Mouse (Mus musculus): ENCODE measurements at regions not wholly inside any gene's neighbourhood (a gene's known extent, or its start where the extent isn't known, plus 50 kb on each side); places are given as distances from the start of the nearest gene placed in this dataset.
"Not testable (repeated sequence)": the region's sequence is repeated elsewhere in the genome, so short reads cannot be mapped to it uniquely, and the experiment has no call there.

- TF ChIP-seq POLR2A (IDR thresholded peaks at IDR 0.05; ENCODE audit: insufficient read depth, low read length) (no peak), CTCF (IDR thresholded peaks at IDR 0.05; ENCODE audit: low read depth, low read length) (no peak), EP300 (IDR thresholded peaks at IDR 0.05; ENCODE audit: insufficient read depth, low read depth, low read length) (no peak)
- Histone ChIP-seq H3K4me1 (ENCODE audit: control insufficient read depth, insufficient read depth, low read length) (peaks cover 4% of the 10 kb centered on the region), H3K27me3 (ENCODE audit: control insufficient read depth, insufficient read depth, low read length, poor library complexity, severe bottlenecking) (no peaks in the 10 kb centered on the region), H3K27ac (ENCODE audit: insufficient read depth, low read length) (no peak overlapping the region), H3K9me3 (replicated peaks; ENCODE audit: control insufficient read depth, insufficient read depth, low read length, poor library complexity, severe bottlenecking) (peaks cover 14% of the 10 kb centered on the region), H3K4me3 (ENCODE audit: low read depth, low read length) (no peak overlapping the region), H3K36me3 (ENCODE audit: control insufficient read depth, insufficient read depth, low read length, poor library complexity, severe bottlenecking) (no peaks in the 10 kb centered on the region), H3K9ac (ENCODE audit: low read depth, poor library complexity, severe bottlenecking) (no peak overlapping the region)
Observed at GRCm38 (mm10) chr3:9100761-9101160, 509.1 kb downstream of the Zfp704 start.

- 0 out of 2 replicates have a peak, but pooled peaks have one; percentile 53 for TF ChIP-seq EP300 (IDR thresholded peaks at IDR 0.05; ENCODE audit: insufficient read depth, low read depth, low read length)
- no peak for TF ChIP-seq CTCF (IDR thresholded peaks at IDR 0.05; ENCODE audit: low read depth, low read length)
- Histone ChIP-seq H3K9ac (ENCODE audit: low read depth, poor library complexity, severe bottlenecking) (no peak overlapping the region), H3K36me3 (ENCODE audit: control insufficient read depth, insufficient read depth, low read length, poor library complexity, severe bottlenecking) (no peaks in the 10 kb centered on the region), H3K4me1 (ENCODE audit: control insufficient read depth, insufficient read depth, low read length) (no peaks in the 10 kb centered on the region), H3K27me3 (ENCODE audit: control insufficient read depth, insufficient read depth, low read length, poor library complexity, severe bottlenecking) (no peaks in the 10 kb centered on the region), H3K27ac (ENCODE audit: insufficient read depth, low read length) (no peak overlapping the region), H3K4me3 (ENCODE audit: low read depth, low read length) (no peak overlapping the region), H3K9me3 (replicated peaks; ENCODE audit: control insufficient read depth, insufficient read depth, low read length, poor library complexity, severe bottlenecking) (peaks cover 14% of the 10 kb centered on the region)
Observed at GRCm38 (mm10) chr3:9098441-9098840, 511.4 kb downstream of the Zfp704 start.

GRCm38 (mm10) chr3:9084134-9084533 lies 525.8 kb downstream of the Zfp704 start:
- Histone ChIP-seq H3K9ac (ENCODE audit: low read depth, poor library complexity, severe bottlenecking) (no peak overlapping the region), H3K4me1 (ENCODE audit: control insufficient read depth, insufficient read depth, low read length) (peaks cover 10% of the 10 kb centered on the region), H3K27me3 (ENCODE audit: control insufficient read depth, insufficient read depth, low read length, poor library complexity, severe bottlenecking) (no peaks in the 10 kb centered on the region), H3K36me3 (ENCODE audit: control insufficient read depth, insufficient read depth, low read length, poor library complexity, severe bottlenecking) (no peaks in the 10 kb centered on the region), H3K9me3 (replicated peaks; ENCODE audit: control insufficient read depth, insufficient read depth, low read length, poor library complexity, severe bottlenecking) (no peaks in the 10 kb centered on the region), H3K27ac (ENCODE audit: insufficient read depth, low read length) (no peak overlapping the region), H3K4me3 (ENCODE audit: low read depth, low read length) (no peak overlapping the region)
- TF ChIP-seq POLR2A (IDR thresholded peaks at IDR 0.05; ENCODE audit: insufficient read depth, low read length) (no peak), CTCF (IDR thresholded peaks at IDR 0.05; ENCODE audit: low read depth, low read length) (no peak), EP300 (IDR thresholded peaks at IDR 0.05; ENCODE audit: insufficient read depth, low read depth, low read length) (no peak)

GRCm38 (mm10) chr3:9082061-9082460 lies 527.8 kb downstream of the Zfp704 start:
- H3K27me3 ChIP-seq (ENCODE audit: control insufficient read depth, insufficient read depth, low read length, poor library complexity, severe bottlenecking), result no peaks in the 10 kb centered on the region
- TF ChIP-seq EP300 (IDR thresholded peaks at IDR 0.05; ENCODE audit: insufficient read depth, low read depth, low read length), result peak; percentile 97
- no peak for TF ChIP-seq POLR2A (IDR thresholded peaks at IDR 0.05; ENCODE audit: insufficient read depth, low read length)
- H3K9ac ChIP-seq (ENCODE audit: low read depth, poor library complexity, severe bottlenecking), result peak overlapping the region; percentile 15
- H3K4me1 ChIP-seq (ENCODE audit: control insufficient read depth, insufficient read depth, low read length), result peaks cover 13% of the 10 kb centered on the region
- H3K9me3 ChIP-seq (replicated peaks; ENCODE audit: control insufficient read depth, insufficient read depth, low read length, poor library complexity, severe bottlenecking), result no peaks in the 10 kb centered on the region
- H3K4me3 ChIP-seq (ENCODE audit: low read depth, low read length), result peak overlapping the region; percentile 31
- no peaks in the 10 kb centered on the region for H3K36me3 ChIP-seq (ENCODE audit: control insufficient read depth, insufficient read depth, low read length, poor library complexity, severe bottlenecking)
- peak overlapping the region; percentile 48 for H3K27ac ChIP-seq (ENCODE audit: insufficient read depth, low read length)

- Histone ChIP-seq H3K36me3 (ENCODE audit: control insufficient read depth, insufficient read depth, low read length, poor library complexity, severe bottlenecking) (no peaks in the 10 kb centered on the region), H3K4me1 (ENCODE audit: control insufficient read depth, insufficient read depth, low read length) (peaks cover 12% of the 10 kb centered on the region), H3K9me3 (replicated peaks; ENCODE audit: control insufficient read depth, insufficient read depth, low read length, poor library complexity, severe bottlenecking) (no peaks in the 10 kb centered on the region), H3K4me3 (ENCODE audit: low read depth, low read length) (no peak overlapping the region), H3K9ac (ENCODE audit: low read depth, poor library complexity, severe bottlenecking) (no peak overlapping the region), H3K27me3 (ENCODE audit: control insufficient read depth, insufficient read depth, low read length, poor library complexity, severe bottlenecking) (no peaks in the 10 kb centered on the region), H3K27ac (ENCODE audit: insufficient read depth, low read length) (no peak overlapping the region)
- no peak for TF ChIP-seq EP300 (IDR thresholded peaks at IDR 0.05; ENCODE audit: insufficient read depth, low read depth, low read length)
- TF ChIP-seq CTCF (IDR thresholded peaks at IDR 0.05; ENCODE audit: low read depth, low read length), result no peak
- TF ChIP-seq POLR2A (IDR thresholded peaks at IDR 0.05; ENCODE audit: insufficient read depth, low read length), result no peak
Observed at GRCm38 (mm10) chr3:9078201-9078600, 531.7 kb downstream of the Zfp704 start.

- TF ChIP-seq CTCF (IDR thresholded peaks at IDR 0.05; ENCODE audit: low read depth, low read length) (peak; percentile 95), EP300 (IDR thresholded peaks at IDR 0.05; ENCODE audit: insufficient read depth, low read depth, low read length) (no peak), POLR2A (IDR thresholded peaks at IDR 0.05; ENCODE audit: insufficient read depth, low read length) (no peak)
- Histone ChIP-seq H3K27me3 (ENCODE audit: control insufficient read depth, insufficient read depth, low read length, poor library complexity, severe bottlenecking) (no peaks in the 10 kb centered on the region), H3K4me3 (ENCODE audit: low read depth, low read length) (no peak overlapping the region), H3K9ac (ENCODE audit: low read depth, poor library complexity, severe bottlenecking) (no peak overlapping the region), H3K4me1 (ENCODE audit: control insufficient read depth, insufficient read depth, low read length) (peaks cover 11% of the 10 kb centered on the region), H3K9me3 (replicated peaks; ENCODE audit: control insufficient read depth, insufficient read depth, low read length, poor library complexity, severe bottlenecking) (no peaks in the 10 kb centered on the region), H3K36me3 (ENCODE audit: control insufficient read depth, insufficient read depth, low read length, poor library complexity, severe bottlenecking) (no peaks in the 10 kb centered on the region), H3K27ac (ENCODE audit: insufficient read depth, low read length) (no peak overlapping the region)
Observed at GRCm38 (mm10) chr3:9076696-9077095, 533.2 kb downstream of the Zfp704 start.

- H3K36me3 ChIP-seq (ENCODE audit: control insufficient read depth, insufficient read depth, low read length, poor library complexity, severe bottlenecking); H3K27ac ChIP-seq (ENCODE audit: insufficient read depth, low read length); H3K27me3 ChIP-seq (ENCODE audit: control insufficient read depth, insufficient read depth, low read length, poor library complexity, severe bottlenecking); H3K4me1 ChIP-seq (ENCODE audit: control insufficient read depth, insufficient read depth, low read length); H3K4me3 ChIP-seq (ENCODE audit: low read depth, low read length); H3K9me3 ChIP-seq (replicated peaks; ENCODE audit: control insufficient read depth, insufficient read depth, low read length, poor library complexity, severe bottlenecking); H3K9ac ChIP-seq (ENCODE audit: low read depth, poor library complexity, severe bottlenecking): not testable (repeated sequence)
Observed at GRCm38 (mm10) chr3:9072471-9072870, 537.4 kb downstream of the Zfp704 start.

All from ES-Bruce4 (cell line).